Mouse (Mus musculus) urinary bladder, postnatal 4 days (tissue): ENCODE measurements around the gene Naa25.

Source experiments
- DNase-seq, 2 experiments: peaks; one replicate each; pipeline ENCODE4 v3.0.0; 2021 to 2022; ENCODE audit warnings: low spot score in 2 of 2

Gene Naa25

DNA sequence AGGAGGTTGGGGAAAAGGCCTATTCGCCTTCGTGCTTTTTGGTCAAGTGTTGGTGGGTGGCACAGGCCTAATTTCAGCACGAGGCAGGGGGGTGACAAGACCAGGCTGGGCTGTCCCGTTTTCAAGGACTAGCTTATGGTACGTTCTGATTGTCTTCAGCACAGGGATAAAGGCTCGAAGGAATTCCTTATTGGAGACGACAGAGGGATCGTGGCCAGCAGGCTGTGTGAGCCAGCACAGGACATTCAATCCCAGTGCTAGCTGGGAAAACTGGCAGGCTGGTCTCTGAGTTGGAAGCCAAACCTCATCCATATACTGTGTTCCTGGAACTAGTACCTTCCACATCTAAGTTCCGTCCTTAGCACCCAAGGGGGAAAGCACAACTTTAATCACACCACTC is 55.2 kb downstream of the Naa25 start:
- no peak for DNase-seq

DNA sequence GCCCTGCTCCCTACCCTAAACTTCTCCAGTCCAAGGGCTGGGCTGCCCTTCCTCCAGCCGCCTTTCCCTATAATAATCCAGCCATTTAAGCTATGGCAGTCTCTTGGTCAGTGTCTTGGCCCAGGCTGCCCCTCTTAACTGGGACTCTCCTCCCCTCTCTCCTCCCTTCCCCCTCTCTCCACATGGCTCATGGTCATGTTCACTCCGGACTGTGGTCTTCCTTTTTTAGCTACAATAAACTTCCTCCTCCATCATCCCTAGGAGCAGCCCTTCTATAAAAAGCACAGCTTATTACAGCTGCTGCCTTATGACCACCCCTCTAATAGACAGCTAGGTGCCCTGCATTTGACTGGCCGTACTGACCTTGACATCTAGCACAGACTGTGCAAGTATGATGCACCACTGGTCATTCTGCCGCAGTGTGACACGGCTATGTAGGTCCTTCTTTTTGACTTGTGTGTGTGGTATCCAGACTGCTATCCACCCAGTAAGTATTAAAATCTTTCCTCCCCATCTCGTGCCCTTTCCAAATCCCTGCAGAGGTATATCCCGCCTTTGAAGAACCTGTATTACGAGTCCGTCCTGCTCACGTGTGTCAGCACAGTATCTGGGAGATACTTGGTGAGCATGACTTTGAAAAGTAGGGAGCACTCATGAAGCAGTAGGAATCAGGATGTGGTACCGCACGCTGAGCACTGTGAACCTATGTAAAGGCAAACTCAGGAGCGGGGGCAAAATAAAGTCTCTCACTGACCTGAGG is 56.2 kb downstream of the Naa25 start:
- DNase-seq: no peak

- DNase-seq: no peak
Observed at GRCm38 (mm10) chr5:121454503-121454782, 56.7 kb downstream of the Naa25 start.

DNA sequence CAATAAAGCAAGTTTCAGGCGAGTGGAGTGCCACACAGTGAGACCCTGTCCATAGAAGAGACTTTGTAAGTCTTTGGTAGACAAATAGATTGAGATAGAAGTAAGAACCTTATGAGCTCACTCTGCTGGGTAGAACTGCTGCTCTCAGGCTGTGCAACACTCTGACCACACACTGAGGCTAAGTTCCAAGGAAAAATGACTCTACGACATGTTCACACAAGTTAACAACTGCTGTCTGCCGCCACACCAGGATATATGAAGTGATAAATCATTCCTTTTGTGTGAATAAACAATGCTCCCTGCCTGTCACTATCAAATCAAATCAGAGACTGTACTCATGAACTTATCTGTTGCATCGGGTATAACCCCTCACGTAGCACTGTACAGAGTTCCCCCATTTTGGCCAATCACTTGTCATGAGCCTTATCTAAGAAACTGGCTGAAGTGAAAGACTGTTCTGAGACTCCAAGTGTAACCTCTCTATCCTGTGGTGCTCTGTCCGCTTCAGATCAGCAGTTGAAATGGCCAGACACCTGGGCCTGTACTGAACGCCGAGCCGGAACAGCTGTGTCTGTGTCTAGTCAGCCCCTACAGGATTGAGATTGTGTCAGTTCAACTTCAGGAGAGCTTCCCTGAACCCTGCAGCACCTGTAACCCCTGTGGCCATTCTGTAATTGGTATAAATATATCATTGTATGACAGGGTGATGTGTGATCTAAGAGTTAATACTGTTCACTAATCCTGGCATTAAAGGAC is 58.0 kb downstream of the Naa25 start:
- DNase-seq: no peak

DNA sequence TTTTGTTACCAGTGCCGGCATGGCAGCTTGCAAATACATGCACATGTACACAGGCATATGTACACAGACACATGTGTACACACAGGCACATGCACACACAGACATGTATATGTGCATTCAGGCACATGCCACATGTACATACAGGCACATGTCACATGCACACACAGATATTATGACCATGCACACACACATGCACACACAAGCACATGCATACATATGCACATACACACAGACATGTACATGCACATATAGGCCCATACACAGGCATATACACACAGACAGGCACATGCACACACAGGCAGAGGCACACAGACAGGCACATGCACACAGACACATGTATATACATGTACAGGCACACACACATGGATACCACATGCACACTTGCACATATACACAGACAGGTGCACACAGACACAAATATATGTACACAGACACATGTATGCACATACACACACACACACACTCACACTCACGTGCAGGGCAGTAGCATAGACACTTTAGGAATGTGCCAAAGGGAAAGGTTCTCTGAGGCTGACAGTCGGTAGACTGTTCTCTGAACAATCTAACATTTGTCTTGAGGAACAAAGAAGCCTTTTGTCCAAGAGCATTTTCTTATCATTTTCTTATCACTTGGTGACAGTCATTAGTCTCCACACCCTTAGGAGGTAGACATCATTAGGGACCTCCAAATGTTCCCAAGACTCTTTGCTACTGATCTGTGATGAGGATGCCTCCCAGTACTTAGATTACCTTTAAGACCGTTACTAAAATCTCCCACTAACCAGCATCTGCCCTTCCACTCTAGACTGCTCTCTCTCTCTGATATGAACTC is 63.8 kb downstream of the Naa25 start:
- no peak for DNase-seq

GRCm38 (mm10) chr5:121462171-121462502 is 64.4 kb downstream of the Naa25 start:
- DNase-seq: no peak

GRCm38 (mm10) chr5:121462967-121463366 is 65.2 kb downstream of the Naa25 start:
- DNase-seq: no peak

DNA sequence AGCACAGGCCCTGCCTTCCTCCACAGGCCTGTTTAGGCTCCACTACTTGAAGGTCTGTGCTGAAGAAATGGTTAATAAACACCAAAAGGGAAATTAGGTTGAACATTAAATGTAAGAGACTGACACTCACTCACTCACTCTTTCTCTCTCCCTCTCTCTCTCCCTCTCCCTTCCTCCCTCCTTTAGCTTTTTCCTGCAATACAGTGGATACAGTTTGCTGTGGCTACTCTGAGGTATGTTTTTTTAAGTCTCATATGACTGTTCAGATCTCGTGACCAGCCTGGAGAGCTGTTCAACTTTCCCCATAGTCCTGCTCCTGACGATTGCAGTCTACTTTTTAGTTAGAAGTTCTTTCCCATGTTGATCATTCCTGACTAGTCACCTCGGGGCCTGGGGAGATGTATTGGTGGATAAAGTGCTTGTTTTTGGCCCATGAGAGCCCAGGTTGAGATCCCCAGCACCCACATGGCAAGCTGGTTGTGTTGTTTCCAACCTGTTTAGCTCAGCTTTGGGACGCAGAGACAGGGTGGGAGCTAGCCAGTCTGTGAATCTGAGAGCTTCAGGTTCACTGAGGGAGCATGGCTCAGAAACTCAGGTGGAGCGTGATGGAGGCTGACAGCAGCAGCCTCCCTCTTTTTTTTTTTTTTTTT is 66.0 kb downstream of the Naa25 start:
- DNase-seq: no peak

GRCm38 (mm10) chr5:121469566-121469965 is 71.8 kb downstream of the Naa25 start:
- DNase-seq: no peak

DNA sequence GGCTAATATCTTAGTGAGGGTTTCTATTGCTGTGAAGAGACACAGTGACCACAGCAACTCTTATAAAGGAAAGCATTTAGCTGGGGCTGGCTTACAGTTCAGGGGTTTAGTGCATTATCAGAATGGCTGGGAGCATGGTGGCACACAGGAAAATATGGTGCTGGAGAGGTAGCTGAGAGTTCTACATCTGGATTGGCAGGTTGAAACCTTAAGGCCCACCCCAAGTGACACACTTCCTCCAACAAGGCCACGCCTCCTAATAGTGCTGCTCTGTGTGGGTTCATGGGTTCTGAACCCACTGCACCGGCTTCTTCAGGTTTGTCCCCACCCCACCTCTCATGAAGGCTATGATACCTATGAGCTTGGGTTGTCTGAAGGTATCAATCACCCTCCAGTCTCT is 74.7 kb downstream of the Naa25 start:
- DNase-seq: no peak

GRCm38 (mm10) chr5:121474610-121475009 is 76.9 kb downstream of the Naa25 start:
- no peak for DNase-seq

DNA sequence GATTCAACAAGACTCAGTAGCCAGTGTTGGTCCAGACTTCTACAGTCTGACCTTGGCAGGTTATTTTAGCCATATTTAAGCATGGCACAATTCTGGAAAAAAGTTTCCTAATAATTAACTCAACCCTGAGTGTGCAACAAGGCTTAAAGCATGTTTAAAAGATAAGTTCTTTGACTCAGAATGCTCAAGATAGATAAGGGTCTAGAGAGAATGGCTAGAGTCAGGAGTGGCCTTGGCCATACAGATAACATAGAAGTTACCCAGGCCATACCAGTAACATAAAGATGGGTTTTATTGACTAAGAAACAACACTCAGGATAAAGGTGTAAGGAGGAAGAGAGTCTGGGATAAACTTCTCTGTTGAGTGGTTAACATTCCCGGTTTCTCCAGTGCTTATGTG is 78.3 kb downstream of the Naa25 start:
- no peak for DNase-seq

DNA sequence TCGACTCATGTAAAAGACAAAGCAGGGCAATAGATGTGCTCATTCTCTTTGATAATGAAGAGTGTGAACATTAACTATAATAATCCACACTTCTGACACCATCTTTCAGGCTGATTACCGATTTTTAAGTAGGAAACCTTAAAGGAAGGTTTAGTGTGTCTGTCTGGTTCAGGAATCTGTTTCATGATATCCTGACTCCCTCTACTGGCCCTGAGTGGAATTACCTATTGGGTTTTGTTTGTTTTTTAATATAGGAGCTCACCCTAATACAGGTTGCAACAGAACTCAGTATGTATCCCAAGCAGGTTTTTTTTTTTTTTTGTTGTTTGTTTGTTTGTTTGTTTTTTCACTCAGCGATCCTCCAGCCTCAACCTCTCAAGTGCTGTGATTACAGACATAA is 79.9 kb downstream of the Naa25 start:
- DNase-seq: no peak

DNA sequence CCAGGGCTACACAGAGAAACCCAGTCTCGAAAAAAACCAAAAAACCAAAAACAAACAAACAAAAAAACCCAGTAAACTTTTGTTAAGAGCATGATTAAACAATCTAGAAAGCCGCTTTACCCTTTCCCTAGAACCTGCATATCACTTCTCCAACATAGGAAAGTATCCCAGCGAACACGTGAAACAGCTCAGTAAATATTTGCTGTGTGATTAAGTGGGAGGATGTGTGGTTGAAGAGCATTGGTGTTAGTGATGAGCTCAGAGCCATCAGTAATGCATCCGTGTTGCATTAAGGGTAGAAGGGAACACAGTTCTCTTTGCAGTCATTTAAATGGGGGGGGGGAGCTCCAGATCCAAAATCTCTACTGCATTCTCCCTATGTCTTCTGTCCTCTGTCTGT is 87.1 kb downstream of the Naa25 start:
- DNase-seq: no peak

DNA sequence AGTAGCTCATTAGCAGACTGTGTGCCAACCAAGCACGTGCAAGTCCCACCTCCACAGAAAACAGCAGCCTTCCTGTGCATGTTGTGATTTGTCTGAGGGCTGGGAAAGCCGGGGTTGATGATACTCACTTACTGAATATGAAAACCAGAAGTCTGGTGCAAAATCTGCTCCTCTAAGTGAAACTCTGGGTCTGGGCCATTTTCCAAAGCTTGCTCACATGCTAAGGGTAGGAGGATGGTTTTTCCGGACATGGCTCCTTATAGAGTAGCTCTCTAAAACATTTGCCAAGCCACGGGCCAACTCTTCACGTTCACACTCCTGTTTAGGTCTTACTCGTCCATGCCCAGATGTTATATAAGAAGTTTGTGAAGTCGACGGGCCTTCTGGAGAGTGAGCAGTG is 95.6 kb downstream of the Naa25 start:
- no peak for DNase-seq
